Mouse (Mus musculus): Measurements from ENCODE around the gene Abcf2. TPM values are rescaled to one million over a fixed set of nuclear protein-coding genes. Genes with fewer than 3 reads are reported as not detected.

Gene Abcf2
- 48.3 and 51.4 TPM in 2 replicates for polyA plus RNA-seq (2015; fragmentation: Nextera tagmentation; extraction: Ambion mirVana)

GRCm38 (mm10) chr5:24577183-24577929 lies at the start of gene Abcf2:
Gene Abcf2, minus strand, starts transcription at chr5:24577467.

DNA sequence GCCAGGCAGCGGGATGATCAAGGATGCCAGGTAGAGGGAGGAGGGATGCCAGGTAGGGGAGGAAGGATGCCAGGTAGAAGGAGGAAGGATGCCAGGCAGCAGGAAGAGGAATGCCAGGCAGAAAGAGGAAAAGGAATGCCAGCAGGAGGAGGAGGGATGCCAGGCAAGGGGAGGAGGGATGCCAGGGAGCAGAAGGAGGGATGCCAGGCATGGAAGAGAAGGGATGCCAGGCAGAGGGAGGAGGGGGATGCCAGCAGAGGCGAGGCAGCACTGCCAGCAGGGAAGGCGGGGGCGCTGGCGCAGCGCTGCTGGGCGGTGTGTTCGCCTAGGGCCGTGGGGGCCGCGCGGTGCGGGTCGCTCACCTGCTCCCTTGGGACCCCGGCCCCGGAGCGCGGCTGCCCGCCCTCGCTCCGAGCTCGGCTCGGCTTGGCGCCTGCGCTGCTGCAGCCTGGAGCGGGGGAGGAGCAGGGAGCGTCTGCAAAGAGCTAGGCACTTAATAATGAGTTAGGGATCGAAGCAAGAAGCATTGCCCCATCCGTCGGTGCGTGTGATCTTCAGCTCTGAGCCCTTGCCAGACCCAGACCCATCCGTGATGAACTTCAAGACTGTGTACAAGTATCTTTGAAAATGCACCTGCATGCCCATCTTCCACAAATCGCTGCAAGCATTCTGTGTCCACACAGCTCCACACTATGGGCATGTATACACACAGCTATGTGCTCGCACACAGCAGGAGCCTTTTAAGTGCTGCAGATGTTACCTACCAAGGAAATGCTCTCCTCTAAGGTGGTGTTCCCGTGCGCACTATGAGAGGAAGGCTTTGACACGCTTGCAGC lies 46.9 kb upstream of the Abcf2 start, which contains the start of gene Smarcd3:
Gene Smarcd3, minus strand, starts transcription at position 426 of the 836 bp plus-strand sequence.

DNA sequence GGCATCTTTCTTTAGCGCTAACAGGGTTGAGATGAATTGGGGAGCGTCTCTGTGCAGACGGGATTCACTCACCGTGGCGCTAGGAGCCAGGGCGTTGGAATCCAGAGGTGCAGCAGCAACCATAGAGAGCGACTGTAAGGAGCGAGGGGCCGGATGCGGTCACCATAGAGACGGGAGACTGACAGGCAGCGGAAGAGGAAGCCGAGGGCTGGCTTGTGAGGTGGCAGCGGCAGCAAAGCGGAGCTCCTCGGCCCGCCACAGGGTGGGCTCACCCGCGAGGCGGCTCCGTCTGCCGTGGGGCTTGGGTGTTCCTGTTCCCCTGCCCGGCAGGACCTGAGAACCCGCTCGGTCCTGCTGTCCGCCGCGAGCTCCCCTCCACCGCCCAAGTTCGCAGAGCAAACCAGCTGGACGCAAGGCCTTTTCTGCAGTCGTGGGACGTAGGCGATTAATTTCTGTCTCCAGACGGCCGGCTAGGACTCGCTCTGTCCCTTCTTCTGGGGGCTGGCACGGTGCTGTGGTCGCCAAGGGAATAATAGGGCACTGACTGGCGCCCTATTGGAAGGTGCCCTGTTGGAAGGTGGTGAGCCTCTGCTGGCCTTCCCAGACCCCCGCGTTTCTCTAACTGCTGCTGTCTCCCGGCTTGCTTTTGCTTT lies 9.4 kb upstream of the Abcf2 start, which contains the start of gene Chpf2:
Gene Chpf2, plus strand, starts transcription at position 195 of the 653 bp plus-strand sequence.

GRCm38 (mm10) chr5:24556709-24557108 lies 20.6 kb downstream of the Abcf2 start, which contains the start of gene 4931409K22Rik:
Gene 4931409K22Rik, minus strand, starts transcription at chr5:24556809.

GRCm38 (mm10) chr5:24540387-24541143 lies 36.7 kb downstream of the Abcf2 start, which contains the start of gene Asb10:
Gene Asb10, minus strand, starts transcription at chr5:24540978.

DNA sequence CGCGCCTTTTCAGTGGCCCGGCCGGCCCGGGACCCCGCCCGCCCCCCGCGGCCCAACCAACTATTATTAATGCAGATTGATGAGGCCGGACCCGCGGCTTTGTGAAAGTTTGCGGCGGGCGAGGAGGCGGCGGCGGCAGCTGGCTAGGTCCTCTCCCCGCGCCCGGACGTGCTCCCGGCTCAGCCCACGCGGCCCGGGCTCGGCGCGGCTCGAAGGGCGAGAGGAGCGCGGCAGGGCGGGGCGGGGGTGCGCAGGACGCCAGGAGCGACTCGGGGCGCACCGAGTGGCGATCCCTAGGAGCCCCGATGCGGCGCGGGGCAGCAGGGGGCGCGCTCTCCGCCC lies 50.4 kb downstream of the Abcf2 start, which contains the start of gene Gbx1:
Gene Gbx1, minus strand, starts transcription at position 314 of the 342 bp plus-strand sequence.

MicroRNAs encoded within 50 kb of the gene (microRNA counts, 519-probe panel; counts per million panel counts)
- microRNA mmu-miR-671-3p (1,084 counts per million, percentile 5 among the panel's probes with 10 or more counts), microRNA mmu-miR-671-5p (not detected)

Small RNA genes lying within 50 kb of the gene (microRNA-seq; reads per million reads assigned to microRNA genes)
- 295 reads per million, percentile 59 among the genes with 10 or more reads in this experiment for gene Mir671

Other genes with a start within 250 kb of the Abcf2 start
- 4.7 and 7.1 TPM in 2 replicates for gene Kcnh2, start 225.9 kb downstream of the Abcf2 start, polyA plus RNA-seq (2015; fragmentation: Nextera tagmentation; extraction: Ambion mirVana)
- gene Nos3, start 212.7 kb downstream of the Abcf2 start, polyA plus RNA-seq (2015; fragmentation: Nextera tagmentation; extraction: Ambion mirVana), result 2.3 and 2.8 TPM in 2 replicates
- 1.0 and 1.3 TPM in 2 replicates for gene Atg9b, start 185.3 kb downstream of the Abcf2 start, polyA plus RNA-seq (2015; fragmentation: Nextera tagmentation; extraction: Ambion mirVana)
- 18.7 and 21.8 TPM in 2 replicates for gene Abcb8, start 183.8 kb downstream of the Abcf2 start, polyA plus RNA-seq (2015; fragmentation: Nextera tagmentation; extraction: Ambion mirVana)
- 0.13 TPM in 1 of 2 replicates, not detected in the other for gene Asic3, start 164.1 kb downstream of the Abcf2 start, polyA plus RNA-seq (2015; fragmentation: Nextera tagmentation; extraction: Ambion mirVana)
- gene Cdk5, start 153.9 kb downstream of the Abcf2 start, polyA plus RNA-seq (2015; fragmentation: Nextera tagmentation; extraction: Ambion mirVana), result 28.3 and 30.0 TPM in 2 replicates
- 32.6 and 35.5 TPM in 2 replicates for gene Slc4a2, start 153.6 kb downstream of the Abcf2 start, polyA plus RNA-seq (2015; fragmentation: Nextera tagmentation; extraction: Ambion mirVana)
- 83.8 and 89.2 TPM in 2 replicates for gene Fastk, start 132.2 kb downstream of the Abcf2 start, polyA plus RNA-seq (2015; fragmentation: Nextera tagmentation; extraction: Ambion mirVana)
- 12.5 and 14.3 TPM in 2 replicates for gene Tmub1, start 129.6 kb downstream of the Abcf2 start, polyA plus RNA-seq (2015; fragmentation: Nextera tagmentation; extraction: Ambion mirVana)
- 20.8 and 25.5 TPM in 2 replicates for gene Agap3, start 125.3 kb downstream of the Abcf2 start, polyA plus RNA-seq (2015; fragmentation: Nextera tagmentation; extraction: Ambion mirVana)
- gene Gbx1, start 50.3 kb downstream of the Abcf2 start, polyA plus RNA-seq (2015; fragmentation: Nextera tagmentation; extraction: Ambion mirVana), result 0.07 TPM in 1 of 2 replicates, not detected in the other
- gene Asb10, start 36.5 kb downstream of the Abcf2 start, polyA plus RNA-seq (2015; fragmentation: Nextera tagmentation; extraction: Ambion mirVana), result 0.13 and 0.15 TPM in 2 replicates
- not detected in 2 replicates for gene 4931409K22Rik, start 20.7 kb downstream of the Abcf2 start, polyA plus RNA-seq (2015; fragmentation: Nextera tagmentation; extraction: Ambion mirVana)
- 22.6 and 22.9 TPM in 2 replicates for gene Chpf2, start 9.3 kb upstream of the Abcf2 start, polyA plus RNA-seq (2015; fragmentation: Nextera tagmentation; extraction: Ambion mirVana)
- gene Smarcd3, start 46.9 kb upstream of the Abcf2 start, polyA plus RNA-seq (2015; fragmentation: Nextera tagmentation; extraction: Ambion mirVana), result 30.0 and 39.1 TPM in 2 replicates
- 24.7 and 26.9 TPM in 2 replicates for gene Nub1, start 108.1 kb upstream of the Abcf2 start, polyA plus RNA-seq (2015; fragmentation: Nextera tagmentation; extraction: Ambion mirVana)
- gene Wdr86, start 153.3 kb upstream of the Abcf2 start, polyA plus RNA-seq (2015; fragmentation: Nextera tagmentation; extraction: Ambion mirVana), result 2.0 and 2.7 TPM in 2 replicates
- 2.4 and 4.4 TPM in 2 replicates for gene Crygn, start 180.5 kb upstream of the Abcf2 start, polyA plus RNA-seq (2015; fragmentation: Nextera tagmentation; extraction: Ambion mirVana)

All from urinary bladder, postnatal 0 days (tissue).